Mouse (Mus musculus) stomach, embryonic 15.5 days (tissue): ENCODE measurements around the gene Klra5. TPM values are rescaled to one million over a fixed set of nuclear protein-coding genes. Genes with fewer than 3 reads are reported as not detected.
"Not testable (repeated sequence)": the region's sequence is repeated elsewhere in the genome, so short reads cannot be mapped to it uniquely, and the experiment has no call there.

ENCODE experiments used
- ATAC-seq: fragments of 200-750 bp; cut with Nextera tagmentation; 2 replicates; pipeline ENCODE4 v1.8.0; 2017; ENCODE audit warnings: low read depth, moderate number of reproducible peaks, moderate TSS enrichment; ENCODE audit not compliant: insufficient read depth, low FRiP score
- H3K27ac ChIP-seq: fragments of 300-500 bp; sonication (generic); 2 replicates; pipeline ENCODE4 v1.5.1; 2015; ENCODE audit warnings: mild to moderate bottlenecking, inconsistent platforms
- H3K27me3 ChIP-seq: fragments of 300-500 bp; sonication (generic); replicated peaks from 2 replicates; pipeline ENCODE4 v1.6.1; 2015; ENCODE audit warnings: inconsistent platforms
- H3K36me3 ChIP-seq: fragments of 300-500 bp; sonication (generic); 2 replicates; pipeline ENCODE4 v1.6.1; 2015; ENCODE audit warnings: inconsistent platforms
- H3K4me1 ChIP-seq: fragments of 300-500 bp; sonication (generic); 2 replicates; pipeline ENCODE4 v1.6.1; 2015; ENCODE audit warnings: inconsistent platforms
- H3K4me2 ChIP-seq: fragments of 300-500 bp; sonication (generic); 2 replicates; pipeline ENCODE4 v1.6.1; 2015; ENCODE audit warnings: mild to moderate bottlenecking, inconsistent platforms
- H3K4me3 ChIP-seq: fragments of 300-500 bp; sonication (generic); replicated peaks from 2 replicates; pipeline ENCODE4 v1.5.1; 2015; ENCODE audit warnings: inconsistent platforms
- H3K9ac ChIP-seq: fragments of 300-500 bp; sonication (generic); 2 replicates; pipeline ENCODE4 v1.6.1; 2015; ENCODE audit warnings: inconsistent platforms
- H3K9me3 ChIP-seq: fragments of 300-500 bp; sonication (generic); 2 replicates; pipeline ENCODE4 v1.6.1; 2016; ENCODE audit warnings: inconsistent platforms
- WGBS: fragments of 180-500 bp; shearing (Covaris S2); methylation state at CpG from one replicate; pipeline ENCODE4 v1.1.7; 2015; 5-methylcytosine and 5-hydroxymethylcytosine counted together
- polyA plus RNA-seq: library from polyadenylated mRNA; unstranded; fragments of >200 nt; fragmentation: Nextera tagmentation; extraction: Ambion mirVana; gene quantifications from 2 replicates; pipeline ENCODE4 v1.2.1, GENCODE M21; 2015

Gene Klra5
- 0.21 TPM in 1 of 2 replicates, not detected in the other for polyA plus RNA-seq

- ATAC-seq, H3K36me3 ChIP-seq, H3K9ac ChIP-seq, H3K4me1 ChIP-seq, H3K27ac ChIP-seq, H3K9me3 ChIP-seq, H3K4me2 ChIP-seq, H3K4me3 ChIP-seq, H3K27me3 ChIP-seq: not testable (repeated sequence)
Observed at GRCm38 (mm10) chr6:129917476-129917946, at the start of gene Klra5. Klra5 (minus strand) TSS chr6:129917650.

DNA sequence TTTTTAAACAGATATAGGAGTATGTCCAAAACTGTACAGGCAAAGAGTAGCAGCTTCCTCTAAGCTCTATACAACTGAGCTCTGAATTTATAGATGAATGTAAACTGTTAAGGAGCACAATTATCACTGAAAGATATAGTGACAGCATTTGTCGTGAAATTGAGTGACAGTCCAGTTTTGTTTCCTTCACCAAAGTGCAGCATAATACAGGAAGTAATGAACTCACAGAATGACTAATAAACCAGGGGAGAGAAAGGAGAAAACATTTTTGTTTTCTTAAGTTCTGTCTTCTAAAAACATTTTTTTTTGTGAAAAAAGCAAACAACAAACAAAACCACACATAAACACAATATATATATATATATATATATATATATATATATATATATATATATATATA, 454 bp downstream of the Klra5 start:
- no peak overlapping the region for H3K9ac ChIP-seq
- H3K36me3 ChIP-seq: no peaks in the 10 kb centered on the region
- 81% methylated on average over 1 of the region's 1 CpGs for WGBS
- H3K4me2 ChIP-seq: no peak overlapping the region
- no peak for ATAC-seq
- no peak overlapping the region for H3K27ac ChIP-seq
- no peaks in the 10 kb centered on the region for H3K27me3 ChIP-seq
- no peak overlapping the region for H3K4me3 ChIP-seq
- H3K9me3 ChIP-seq: no peaks in the 10 kb centered on the region
- H3K4me1 ChIP-seq: no peaks in the 10 kb centered on the region

GRCm38 (mm10) chr6:129882525-129882924, 34.9 kb downstream of the Klra5 start:
- 78% methylated on average over 2 of the region's 2 CpGs for WGBS
- Histone ChIP-seq H3K27ac (no peak overlapping the region), H3K4me2 (no peak overlapping the region), H3K9ac (no peak overlapping the region), H3K9me3 (no peaks in the 10 kb centered on the region), H3K4me3 (no peak overlapping the region), H3K4me1 (no peaks in the 10 kb centered on the region), H3K27me3 (no peaks in the 10 kb centered on the region), H3K36me3 (no peaks in the 10 kb centered on the region)
- no peak for ATAC-seq

DNA sequence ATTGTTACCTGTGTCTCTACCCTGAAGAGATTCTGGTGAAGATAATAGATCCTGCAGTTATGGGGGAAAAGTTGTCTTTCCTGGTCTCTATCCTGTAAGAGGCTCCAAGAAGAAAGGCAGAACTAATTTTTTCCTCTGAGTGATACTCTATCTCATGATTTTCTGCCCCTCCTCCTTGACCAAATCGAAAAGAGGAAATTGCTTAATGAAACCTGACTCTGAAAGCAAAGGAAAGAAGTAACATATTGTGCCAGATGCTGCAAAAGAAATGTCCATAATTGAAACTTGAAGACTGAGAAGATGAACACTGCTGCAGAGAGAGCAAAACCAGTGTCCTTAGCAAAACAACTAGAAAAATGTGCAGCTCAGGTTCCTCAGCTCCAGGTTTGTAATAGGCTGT, 40.9 kb downstream of the Klra5 start, which contains the start of gene Klra17:
TSS of gene Klra17 (minus strand) at position 124 of the 400 bp plus-strand sequence.
- 46% methylated on average over 1 of the region's 1 CpGs for WGBS
- H3K4me3 ChIP-seq: no peak within 1 kb of the TSS
- H3K27me3 ChIP-seq: no peaks in the 10 kb centered on the region
- no peaks in the 10 kb centered on the region for H3K36me3 ChIP-seq
- ATAC-seq: no peak
- H3K9ac ChIP-seq: no peak within 1 kb of the TSS
- no peak within 1 kb of the TSS for H3K27ac ChIP-seq
- no peak within 1 kb of the TSS for H3K4me2 ChIP-seq
- no peaks in the 10 kb centered on the region for H3K9me3 ChIP-seq
- no peaks in the 10 kb centered on the region for H3K4me1 ChIP-seq

DNA sequence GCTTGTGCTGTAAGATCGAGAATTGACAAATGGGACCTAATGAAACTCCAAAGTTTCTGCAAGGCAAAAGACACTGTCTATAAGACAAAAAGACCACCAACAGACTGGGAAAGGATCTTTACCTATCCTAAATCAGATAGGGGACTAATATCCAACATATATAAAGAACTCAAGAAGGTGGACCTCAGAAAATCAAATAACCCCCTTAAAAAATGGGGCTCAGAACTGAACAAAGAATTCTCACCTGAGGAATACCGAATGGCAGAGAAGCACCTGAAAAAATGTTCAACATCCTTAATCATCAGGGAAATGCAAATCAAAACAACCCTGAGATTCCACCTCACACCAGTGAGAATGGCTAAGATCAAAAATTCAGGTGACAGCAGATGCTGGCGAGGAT, 55.1 kb downstream of the Klra5 start, which contains the start of gene Gm17631:
TSS of gene Gm17631 (plus strand) at position 301 of the 400 bp plus-strand sequence.
- not testable (repeated sequence) for H3K9ac ChIP-seq, H3K4me2 ChIP-seq, H3K27me3 ChIP-seq, H3K4me1 ChIP-seq, H3K27ac ChIP-seq, H3K9me3 ChIP-seq, ATAC-seq, H3K36me3 ChIP-seq, H3K4me3 ChIP-seq
- WGBS: no CpG with 5 or more reads among the region's 3 CpGs

Other genes starting within 250 kb of the Klra5 start
- 0.14 and 0.19 TPM in 2 replicates for gene Klrc1, start 238.7 kb downstream of the Klra5 start, polyA plus RNA-seq
- not detected in 2 replicates for gene Klri1, start 200.5 kb downstream of the Klra5 start, polyA plus RNA-seq
- 0.03 TPM in 1 of 2 replicates, not detected in the other for gene Klri2, start 177.2 kb downstream of the Klra5 start, polyA plus RNA-seq
- not detected in 2 replicates for gene Gm156, start 133.4 kb downstream of the Klra5 start, polyA plus RNA-seq
- not detected in 2 replicates for gene Gm17631, start 55.0 kb downstream of the Klra5 start, polyA plus RNA-seq
- gene Klra17, start 41.0 kb downstream of the Klra5 start, polyA plus RNA-seq: 0.15 TPM in 1 of 2 replicates, not detected in the other
- gene Klra6, start 109.3 kb upstream of the Klra5 start, polyA plus RNA-seq: not detected in 2 replicates
- not detected in 2 replicates for gene Klra4, start 149.6 kb upstream of the Klra5 start, polyA plus RNA-seq
- gene Klra8, start 212.2 kb upstream of the Klra5 start, polyA plus RNA-seq: not detected in 2 replicates